Mouse (Mus musculus): Measurements from ENCODE around the gene Ccdc65.
A peak's percentile ranks its signal among the peaks of the same experiment; 100 is the strongest.

The Ccdc65 gene

DNA sequence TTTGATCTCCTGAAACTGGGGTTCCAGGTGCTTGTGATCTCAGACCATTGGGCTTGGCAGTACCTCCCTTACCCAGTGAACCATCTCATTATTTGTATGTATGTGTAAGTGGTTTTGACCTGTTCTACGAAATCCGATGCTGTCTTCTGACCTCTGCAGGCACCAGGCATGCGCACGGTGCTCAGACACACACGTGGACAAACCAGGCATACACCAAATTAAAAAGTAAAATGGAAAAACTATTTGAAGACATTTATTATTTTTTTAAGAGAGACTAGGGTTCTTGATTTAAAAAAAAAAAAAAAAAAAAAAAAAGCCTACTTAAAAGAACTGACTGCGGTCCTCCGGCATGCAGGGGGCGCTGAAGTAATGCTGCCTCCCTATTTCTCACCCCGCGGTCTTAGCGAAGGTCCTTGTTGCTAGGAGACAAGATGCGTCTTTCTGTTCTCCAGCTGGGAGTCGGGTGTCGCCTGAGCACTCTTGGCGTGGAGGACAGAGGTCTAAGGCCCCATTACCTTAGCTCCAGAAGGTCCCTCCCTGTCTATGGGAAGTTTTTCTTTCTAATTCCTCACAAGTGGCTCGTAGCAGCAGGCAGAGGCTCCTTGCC, at the start of gene Ccdc65:
TSS of gene Ccdc65 (plus strand) at position 442 of the 607 bp plus-strand sequence.
- DNase-seq (ENCODE audit: extremely low read depth, insufficient read length, low spot score) = peak; percentile 52

DNA sequence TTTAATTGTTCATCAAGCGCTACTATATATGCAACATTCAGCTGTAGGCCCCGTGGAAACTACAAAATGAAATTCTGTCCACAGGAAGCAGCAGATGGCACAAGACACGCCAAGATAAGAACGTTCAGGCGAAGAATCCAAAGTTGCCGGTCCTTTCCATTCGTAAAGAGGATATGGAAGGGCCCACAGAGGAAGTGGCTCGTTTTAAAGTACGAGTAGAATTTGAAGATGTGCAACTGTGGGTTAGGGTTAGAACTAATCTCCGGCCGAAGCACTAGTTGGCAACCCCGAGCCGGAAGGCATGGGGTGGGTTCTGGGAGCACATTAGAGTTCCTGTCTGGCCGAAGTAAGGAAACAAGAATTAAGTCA, 45.8 kb upstream of the Ccdc65 start:
- no peak for DNase-seq (ENCODE audit: extremely low read depth, insufficient read length, low spot score)

DNA sequence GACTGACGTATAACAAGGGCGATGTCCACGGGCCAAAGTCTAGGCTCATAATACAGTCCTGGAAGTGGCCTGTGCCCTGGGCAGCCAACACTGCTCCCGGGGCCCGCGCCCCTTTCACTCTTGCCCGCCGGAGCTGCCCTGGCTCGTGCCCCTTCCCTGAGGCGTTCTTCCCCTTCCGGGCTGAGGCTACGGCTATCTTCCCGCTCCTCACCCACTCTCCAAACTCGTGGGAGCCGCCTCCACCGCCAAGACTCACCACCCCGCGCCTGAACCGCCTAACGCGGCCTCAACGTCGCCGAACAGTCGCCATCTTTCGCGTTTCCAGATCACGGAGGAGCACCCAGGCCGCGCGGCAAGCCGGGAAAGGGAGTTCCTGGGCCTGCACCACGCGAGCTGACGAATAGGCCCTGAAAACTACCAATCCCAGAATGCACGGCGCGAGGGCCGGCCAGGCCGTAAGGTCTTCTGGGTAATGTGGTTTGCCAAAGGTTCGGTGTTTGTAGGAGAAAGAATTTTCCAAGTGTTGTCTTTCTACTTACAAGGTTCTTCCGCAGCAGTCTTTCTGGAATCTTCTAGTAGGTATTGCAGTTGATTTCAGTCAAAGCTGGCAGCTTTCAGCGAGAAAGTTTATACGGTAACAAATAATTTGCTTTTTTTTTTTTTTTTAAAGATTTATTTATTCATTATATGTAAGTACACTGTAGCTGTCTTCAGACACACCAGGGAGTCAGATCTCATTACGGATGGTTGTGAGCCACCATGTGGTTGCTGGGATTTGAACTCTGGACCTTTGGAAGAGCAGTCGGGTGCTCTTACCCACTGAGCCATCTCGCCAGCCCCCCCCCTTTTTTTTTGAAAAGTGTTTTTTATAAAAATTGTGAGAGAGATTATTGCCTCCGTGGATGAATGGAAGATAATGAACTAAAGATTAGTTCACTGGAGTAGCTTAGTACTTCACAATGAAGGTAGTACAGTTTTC, 45.2 kb upstream of the Ccdc65 start, which contains the start of gene Ddx23:
TSS of gene Ddx23 (minus strand) at position 328 of the 979 bp plus-strand sequence.
- DNase-seq (ENCODE audit: extremely low read depth, insufficient read length, low spot score) = peak; percentile 93

DNA sequence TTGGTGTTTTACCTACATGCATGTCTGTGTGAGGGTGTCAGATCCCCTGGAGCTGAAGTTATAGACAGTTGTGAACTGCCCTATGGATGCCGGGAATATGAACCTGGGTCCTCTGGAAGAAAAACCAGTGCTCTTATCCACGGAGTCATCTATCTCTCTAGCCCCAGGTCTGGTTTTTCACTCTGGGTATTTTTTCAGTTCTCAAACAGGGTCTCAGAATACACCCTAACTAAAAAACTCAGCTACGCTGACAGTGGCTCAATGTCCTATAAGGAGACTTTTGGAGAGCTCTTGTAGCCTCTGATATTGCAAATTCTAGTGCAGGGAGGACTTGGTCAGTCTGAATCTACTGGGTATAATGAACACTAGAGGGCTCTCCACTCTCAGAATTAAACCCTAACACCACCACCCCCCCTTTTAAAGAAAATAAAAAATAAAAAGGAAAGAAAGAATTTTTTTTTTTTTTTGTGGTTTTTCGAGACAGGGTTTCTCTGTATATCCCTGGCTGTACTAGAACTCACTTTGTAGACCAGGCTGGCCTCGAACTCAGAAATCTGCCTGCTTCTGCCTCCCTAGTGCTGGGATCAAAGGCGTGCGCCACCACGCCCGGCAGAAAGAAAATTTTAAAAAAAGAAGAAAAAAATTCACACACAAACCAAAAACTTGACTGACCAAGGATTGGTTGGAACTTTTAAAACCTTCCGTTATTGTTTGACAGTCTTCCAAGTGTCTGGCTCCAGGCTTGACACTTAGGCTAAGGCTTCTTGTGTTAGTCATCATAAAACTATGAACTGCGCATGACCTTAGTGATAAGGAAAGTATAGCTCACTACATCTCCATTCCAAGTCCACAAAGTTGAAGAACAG, 43.7 kb upstream of the Ccdc65 start:
- no peak for DNase-seq (ENCODE audit: extremely low read depth, insufficient read length, low spot score)

DNA sequence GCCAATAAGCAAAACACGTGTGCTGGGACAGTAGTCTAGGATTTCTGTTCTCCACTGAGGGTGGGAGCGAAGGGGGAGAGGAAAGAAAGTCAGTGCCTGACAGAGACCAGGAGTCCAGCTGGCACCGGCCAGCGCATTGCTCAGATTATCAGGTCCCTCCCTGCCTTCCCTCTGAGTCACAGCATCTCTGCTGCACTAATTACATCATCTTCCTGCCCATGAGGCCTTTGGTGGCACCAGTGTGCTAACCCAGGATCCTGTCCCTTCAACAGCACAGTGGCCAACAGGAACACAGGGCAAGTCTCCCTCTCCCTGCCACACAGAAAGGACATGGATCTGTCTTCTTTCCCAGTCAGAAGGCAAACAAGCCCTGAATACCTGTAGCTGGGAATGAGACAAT, 35.4 kb upstream of the Ccdc65 start:
- DNase-seq (ENCODE audit: extremely low read depth, insufficient read length, low spot score) = peak; percentile 68

DNA sequence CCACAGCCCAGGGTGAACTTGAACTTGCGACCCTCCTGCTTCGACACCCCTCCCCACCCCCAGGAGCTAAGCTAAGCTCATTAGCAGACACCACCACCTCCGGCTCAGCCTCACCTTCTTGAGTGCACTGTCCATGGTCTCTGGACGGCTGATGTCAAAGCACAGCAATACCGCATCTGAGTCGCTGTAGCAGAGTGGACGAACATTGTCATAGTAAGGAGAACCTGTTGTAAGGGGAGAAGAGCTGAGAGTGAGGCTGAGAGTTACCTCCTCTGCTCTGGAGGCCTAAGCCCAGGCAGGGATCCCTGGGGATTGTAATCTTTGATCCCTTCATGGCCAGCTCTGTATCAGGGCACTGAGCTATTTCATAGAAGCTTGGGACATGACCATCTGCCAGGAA, 34.3 kb upstream of the Ccdc65 start:
- no peak for DNase-seq (ENCODE audit: extremely low read depth, insufficient read length, low spot score)

DNA sequence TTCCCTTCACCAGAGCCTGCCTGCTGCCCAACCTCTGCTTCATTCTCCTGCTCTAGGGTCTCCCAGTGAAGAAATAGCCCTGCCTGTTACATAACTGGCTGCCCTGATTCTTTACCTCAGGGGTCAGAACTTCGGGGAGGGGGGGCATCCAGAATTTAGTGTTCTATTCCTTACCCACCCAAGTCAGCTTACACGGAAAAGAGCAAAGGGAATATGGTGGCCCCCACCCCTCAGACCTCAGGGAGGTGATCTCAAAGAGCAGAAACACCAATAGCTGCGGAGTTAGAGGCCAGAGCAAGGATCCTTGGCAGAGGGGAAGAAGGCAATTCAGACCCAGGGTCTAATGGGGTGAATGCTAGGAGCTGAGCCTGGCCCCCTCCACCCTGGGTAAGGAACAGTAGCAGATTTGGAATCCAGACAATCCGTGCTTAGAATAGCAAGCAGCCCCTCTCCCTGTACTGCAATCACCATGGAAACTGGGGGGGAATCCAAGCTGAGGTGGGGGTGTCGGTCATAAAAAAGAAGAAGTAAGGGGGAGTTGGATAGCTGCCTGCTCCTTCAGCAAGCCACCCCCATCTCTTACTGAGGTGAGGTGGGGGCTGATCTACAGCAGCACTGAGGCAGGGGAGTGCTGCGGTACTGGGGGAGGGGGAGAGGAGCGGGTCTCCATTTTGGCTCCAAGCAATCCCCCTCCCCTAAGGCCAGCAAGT, 33.6 kb upstream of the Ccdc65 start:
- DNase-seq (ENCODE audit: extremely low read depth, insufficient read length, low spot score) = no peak

DNA sequence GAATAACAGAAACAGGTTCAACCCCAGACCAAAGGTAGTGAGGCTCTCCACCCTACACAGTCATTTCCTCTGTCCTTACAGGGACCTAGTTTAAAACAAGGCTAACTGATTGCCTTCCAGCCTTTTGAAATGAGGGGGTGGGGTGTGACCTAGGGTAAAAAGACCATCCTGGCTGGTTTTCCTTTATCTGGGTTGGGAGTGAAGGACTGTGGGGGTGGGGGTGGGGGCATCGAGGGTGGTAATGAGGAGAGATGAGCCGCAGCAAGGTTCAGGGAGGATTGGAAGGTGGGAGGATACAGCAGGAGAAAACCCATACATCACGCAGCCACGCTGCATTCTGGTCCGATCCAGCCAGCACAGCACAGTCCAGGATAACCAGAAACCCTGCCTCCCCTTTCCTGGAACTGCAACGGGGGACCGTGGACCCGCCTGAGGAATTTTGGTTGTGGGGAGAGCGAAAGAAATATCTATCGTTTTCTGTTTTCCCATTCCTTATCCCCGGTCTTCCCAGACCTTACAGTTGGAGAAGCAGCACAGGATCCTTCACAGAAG, 32.9 kb upstream of the Ccdc65 start:
- no peak for DNase-seq (ENCODE audit: extremely low read depth, insufficient read length, low spot score)

DNA sequence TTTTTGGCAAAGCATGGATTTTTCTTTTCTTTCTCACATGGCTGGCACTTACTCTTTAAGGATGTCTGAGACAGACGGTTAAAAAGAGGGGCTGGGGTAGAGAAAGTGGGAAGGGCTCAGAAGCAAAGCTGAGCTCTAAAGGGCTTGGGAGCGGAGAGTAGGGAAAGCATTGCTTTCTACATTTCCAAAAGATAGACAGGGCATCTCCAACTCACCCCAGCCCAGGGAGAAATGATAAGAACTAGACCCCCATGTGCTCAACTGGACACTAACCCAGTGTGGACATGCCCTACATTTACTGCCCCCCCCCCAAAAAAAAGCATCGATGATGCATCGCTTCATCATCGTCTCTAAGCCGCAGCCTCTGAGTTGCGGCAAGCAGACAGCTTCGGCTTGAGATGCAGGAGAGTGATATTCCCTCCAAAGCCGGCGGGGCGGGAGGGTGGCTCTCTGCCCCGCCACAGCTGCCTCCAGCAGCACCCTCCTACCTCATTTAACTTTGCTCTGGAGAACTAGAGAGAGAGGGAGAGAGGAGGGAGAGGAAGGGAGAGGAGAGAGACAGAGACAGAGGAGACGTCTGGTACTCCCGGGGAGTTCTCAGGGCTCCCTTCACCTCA, 32.3 kb upstream of the Ccdc65 start:
- peak; percentile 62 for DNase-seq (ENCODE audit: extremely low read depth, insufficient read length, low spot score)

DNA sequence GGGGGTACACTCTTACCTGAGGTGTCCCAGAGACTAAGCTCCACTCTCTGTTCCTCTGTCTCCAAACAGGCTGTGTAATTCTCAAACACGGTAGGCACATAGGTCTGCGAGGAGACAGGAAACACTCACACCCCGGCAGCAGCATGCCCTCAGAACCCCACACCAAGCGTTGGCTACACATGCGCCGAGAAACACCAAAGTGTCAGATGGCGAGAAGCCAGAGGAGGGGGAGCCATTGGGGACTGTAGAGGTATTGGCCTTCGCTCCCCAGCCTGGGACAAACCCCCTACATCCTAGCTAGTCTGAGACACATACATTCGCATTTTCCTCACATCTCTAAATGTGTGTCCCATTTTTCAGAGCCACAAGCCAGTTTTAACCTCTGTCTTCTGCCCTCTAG, 31.5 kb upstream of the Ccdc65 start:
- DNase-seq (ENCODE audit: extremely low read depth, insufficient read length, low spot score) = peak; percentile 34

DNA sequence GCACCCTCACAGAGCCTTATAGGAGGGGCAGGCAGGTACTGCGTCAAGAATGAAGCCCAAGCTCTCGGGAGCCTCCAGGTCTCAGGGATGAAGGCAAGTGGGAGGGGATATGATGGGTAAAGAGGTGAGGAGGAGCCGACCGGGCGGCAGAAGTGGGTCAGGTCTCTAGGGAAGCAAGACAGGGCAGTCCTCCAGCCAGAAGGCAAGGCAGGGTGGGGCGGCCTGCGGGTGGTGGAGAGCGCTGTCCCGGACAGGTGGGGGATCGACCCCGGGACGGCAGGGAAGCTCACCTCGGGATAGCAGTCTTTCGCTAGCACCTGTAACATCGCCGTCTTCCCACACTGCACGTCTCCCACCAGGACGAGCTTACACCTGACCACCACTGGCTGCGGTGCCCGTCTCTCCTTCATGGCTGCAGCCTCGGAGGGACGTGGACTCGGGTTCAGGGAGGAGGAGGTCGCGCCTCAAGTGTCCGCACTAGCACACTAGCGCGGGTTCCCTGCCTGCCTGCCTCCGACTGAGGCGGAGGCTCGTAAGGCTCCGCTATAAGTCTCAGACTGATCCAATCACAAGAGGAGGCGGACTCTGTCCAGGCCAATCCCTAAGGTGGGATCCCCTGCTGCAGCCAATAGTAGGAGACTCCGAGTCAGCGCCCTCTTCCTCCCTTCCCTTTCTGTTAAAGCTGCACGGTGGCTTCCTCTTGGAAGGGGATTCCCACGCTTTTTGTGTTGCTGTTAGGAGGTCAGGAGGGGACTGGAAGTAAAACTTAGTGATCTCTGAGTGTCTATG, 30.9 kb upstream of the Ccdc65 start, which contains the start of gene Rnd1:
TSS of gene Rnd1 (minus strand) at position 522 of the 789 bp plus-strand sequence.
- DNase-seq (ENCODE audit: extremely low read depth, insufficient read length, low spot score) = peak; percentile 87

DNA sequence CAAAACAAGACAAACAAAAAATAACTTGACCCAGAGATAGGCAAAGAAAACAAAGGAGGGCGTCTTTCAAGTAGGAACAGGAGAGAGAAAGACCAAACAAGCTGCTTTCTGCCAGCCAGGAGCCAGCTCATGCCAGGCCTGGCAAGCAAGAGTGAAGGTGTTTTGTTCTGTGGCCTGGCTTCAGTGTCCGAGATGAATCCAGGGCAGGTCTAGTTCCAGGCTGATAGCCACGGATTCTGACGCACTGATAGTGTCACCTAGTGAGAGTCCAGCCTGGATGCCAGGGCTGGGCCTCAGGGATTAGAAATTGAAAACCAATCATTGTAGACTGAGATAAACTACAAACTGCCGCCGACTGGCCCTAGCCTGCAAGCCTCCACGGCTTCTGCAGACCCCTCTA, 30.0 kb upstream of the Ccdc65 start:
- DNase-seq (ENCODE audit: extremely low read depth, insufficient read length, low spot score) = no peak

DNA sequence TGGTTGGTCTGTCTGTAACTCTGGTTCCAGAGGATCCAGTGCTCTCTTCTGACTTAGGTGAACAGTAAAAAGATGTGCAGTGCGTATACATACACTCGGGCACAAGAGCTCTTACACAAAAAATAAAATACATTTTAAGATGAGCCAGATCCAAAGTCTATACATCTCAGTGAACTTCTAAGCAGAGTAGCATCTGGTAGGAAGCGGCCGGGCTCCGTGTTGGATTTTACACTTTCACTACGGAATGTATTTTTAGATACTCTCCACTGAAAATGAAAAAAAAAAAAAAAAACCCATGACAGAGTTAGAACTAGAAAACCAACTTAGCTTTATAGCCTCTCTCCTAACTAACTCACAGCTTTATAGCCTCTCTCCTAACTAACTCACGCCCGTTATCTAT, 27.3 kb upstream of the Ccdc65 start:
- no peak for DNase-seq (ENCODE audit: extremely low read depth, insufficient read length, low spot score)

DNA sequence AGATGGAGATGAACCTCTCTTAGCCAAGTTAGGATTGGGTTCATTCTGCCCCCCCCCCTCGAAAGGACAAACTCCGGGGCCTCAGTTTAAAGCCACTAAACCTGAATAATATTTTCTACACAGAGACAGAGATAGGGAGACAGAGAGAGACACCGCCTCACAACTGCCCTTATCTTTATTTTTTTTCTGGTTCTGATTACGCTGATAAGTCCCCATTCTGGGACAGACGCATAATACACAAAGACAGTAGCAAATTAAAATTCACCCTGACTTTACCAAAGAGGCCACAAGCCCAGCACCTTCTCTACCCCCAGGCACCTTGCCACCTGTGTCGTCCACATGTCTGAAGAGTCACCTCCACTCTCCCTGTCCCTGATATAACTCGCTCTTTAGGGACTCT, 26.4 kb upstream of the Ccdc65 start:
- no peak for DNase-seq (ENCODE audit: extremely low read depth, insufficient read length, low spot score)

DNA sequence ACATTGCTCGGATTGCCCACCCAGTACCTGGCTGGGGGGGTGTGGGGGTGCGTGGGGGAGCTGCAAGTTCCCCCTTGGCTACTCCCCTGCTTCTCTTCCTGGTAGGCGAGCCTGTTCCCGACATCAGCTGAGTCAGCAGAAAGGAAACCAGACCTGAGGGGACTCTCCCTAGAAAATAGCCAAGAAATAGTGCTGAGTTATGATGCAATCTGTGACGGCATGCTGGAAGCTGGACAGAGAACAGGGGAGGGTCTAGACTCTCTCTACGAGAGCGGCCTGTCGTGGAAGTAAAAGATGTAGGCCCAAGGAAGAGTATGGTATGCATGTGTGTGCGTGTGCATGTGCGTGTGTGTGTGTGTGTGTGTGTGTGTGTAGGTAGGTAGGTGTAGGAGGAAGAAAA, 24.8 kb upstream of the Ccdc65 start:
- no peak for DNase-seq (ENCODE audit: extremely low read depth, insufficient read length, low spot score)

DNA sequence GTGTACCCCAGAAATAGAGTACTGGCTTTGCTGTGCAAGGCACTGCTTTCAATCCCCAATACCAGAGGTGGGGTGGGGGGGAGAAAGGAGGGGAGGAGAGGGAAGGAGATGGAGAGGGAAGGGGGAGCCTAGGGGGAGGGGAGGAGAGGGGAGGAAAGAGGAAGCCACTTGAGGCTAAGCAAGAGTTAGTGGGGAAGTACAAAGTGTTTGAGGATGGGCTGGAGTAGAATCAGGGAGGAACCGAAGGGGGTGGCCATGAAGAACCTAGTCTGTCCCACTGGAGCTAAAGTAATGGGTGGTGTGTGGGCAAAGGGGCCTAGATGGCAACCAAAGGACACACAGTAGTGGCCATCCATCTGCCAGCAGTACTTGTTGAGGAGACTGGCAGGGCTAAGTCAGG, 24.3 kb upstream of the Ccdc65 start:
- no peak for DNase-seq (ENCODE audit: extremely low read depth, insufficient read length, low spot score)

DNA sequence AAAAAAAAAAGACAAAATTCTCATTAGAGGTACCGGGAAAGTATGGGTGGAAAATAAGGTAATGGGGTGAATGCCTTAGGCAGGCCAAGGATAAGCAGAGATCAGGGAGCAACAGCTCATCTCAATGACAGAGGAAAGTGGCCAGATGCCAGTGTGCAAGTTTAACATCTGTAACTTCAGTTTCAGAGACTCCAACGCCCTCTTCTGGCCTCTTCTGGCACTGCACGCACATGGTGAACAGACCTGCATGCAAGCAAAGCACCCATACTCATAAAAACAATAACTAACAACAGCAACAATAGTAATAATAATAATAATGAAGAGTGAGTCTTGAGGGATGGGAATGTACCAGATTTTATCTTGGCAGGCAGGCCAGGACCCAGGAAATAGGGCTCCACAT, 22.1 kb upstream of the Ccdc65 start:
- no peak for DNase-seq (ENCODE audit: extremely low read depth, insufficient read length, low spot score)

DNA sequence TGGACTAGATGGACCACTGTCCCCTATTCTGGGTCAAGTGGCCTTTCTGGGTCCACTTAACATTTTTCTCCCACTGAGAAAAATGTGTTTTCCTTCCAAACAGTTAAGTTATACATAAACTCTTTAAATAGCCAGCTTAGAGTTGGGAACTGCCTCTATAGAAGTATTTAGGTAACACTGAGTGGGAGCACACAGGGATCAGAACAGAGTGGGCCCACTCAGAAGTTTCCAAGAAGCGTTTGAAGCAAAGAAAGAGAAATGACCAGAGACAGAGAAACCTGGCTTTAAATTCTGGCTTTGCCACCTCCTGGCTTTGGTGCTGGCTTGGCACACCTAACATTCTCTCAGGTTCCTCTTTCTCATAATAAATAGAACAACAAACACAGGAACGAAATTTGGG, 18.3 kb upstream of the Ccdc65 start:
- no peak for DNase-seq (ENCODE audit: extremely low read depth, insufficient read length, low spot score)

All from 3134 (cell line).